Mouse (Mus musculus) ovary, postnatal 36 days (tissue): ENCODE data around the gene Mrgprb1.
"Not testable (repeated sequence)": the region's sequence is repeated elsewhere in the genome, so short reads cannot be mapped to it uniquely, and the experiment has no call there.

Source experiments
- DNase-seq: peaks from one replicate; pipeline ENCODE4 v3.0.0; 2022; ENCODE audit warnings: low spot score, mixed read lengths

Gene Mrgprb1

GRCm38 (mm10) chr7:48456242-48456641, at the start of gene Mrgprb1:
TSS of gene Mrgprb1 (minus strand) at chr7:48456342.
- no peak for DNase-seq

GRCm38 (mm10) chr7:48499221-48499620, 43.1 kb upstream of the Mrgprb1 start, which contains the start of gene Mrgprx2:
TSS of gene Mrgprx2 (minus strand) at chr7:48499321.
- DNase-seq, result no peak

GRCm38 (mm10) chr7:48436581-48436980, 19.6 kb downstream of the Mrgprb1 start:
- DNase-seq, result no peak

GRCm38 (mm10) chr7:48435936-48436335, 20.2 kb downstream of the Mrgprb1 start:
- not testable (repeated sequence) for DNase-seq
